Comparison of ENCODE assay signal across 9 mouse cellular contexts in the genomic region with DNA sequence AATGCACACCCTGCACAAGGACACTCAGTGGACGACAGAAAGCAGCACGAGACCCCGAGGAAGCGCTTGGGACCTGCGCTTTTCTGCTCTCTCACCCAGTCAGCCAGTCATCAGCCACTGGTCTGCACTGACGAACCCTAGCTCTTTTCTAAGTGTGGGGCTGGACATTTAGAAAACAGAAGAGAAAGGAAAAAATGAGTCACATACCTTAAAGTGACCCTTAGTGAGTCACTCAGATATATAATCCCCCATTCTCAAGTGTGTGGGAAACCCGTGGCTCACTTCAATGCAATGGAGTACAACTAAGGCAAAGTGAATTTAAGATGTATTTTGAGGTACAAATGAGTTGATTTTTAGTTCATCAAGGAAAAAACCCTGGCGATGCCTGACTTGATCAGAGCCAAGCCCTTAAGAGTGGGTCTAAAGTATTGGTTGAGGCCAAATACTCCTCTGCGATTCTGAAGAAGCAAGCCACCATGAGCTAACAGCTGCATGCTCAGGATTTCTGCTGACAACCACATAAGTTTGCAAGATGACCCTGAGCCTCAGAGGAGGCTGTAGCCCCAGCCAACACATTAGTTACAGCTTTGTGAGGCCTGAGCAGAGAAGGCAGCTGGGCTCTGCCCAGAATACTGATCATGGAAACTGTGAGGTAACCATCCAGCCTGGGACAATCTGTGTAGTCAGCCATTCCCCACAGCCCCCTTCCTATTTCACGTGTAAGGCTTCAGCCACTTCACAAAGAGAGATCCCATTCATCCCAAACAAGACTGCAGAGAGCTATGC. TPM values are rescaled to one million over a fixed set of nuclear protein-coding genes. Genes with fewer than 3 reads are reported as not detected.
DNase-seq lines count a peak whose midpoint lies in the region; ATAC-seq and TF ChIP-seq lines count a peak whose summit lies in the region.
"Had no signal": no experiment of that assay in that cellular context is flagged by ENCODE, and none has a peak within 500 bp of the region (broad histone marks: within the 10 kb centered on the region; RNA-seq: fewer than 3 reads in every experiment).

No protein-coding gene starts in this region.

- TF ChIP-seq EP300 in heart, adult 2 months (IDR thresholded peaks at IDR 0.05; ENCODE audit: insufficient read depth, low read depth, low read length) = no peak
- no peak for TF ChIP-seq EP300 in stomach, postnatal 0 days (optimal IDR thresholded peaks at IDR 0.05)

- DNase-seq in heart, adult 2 months = no peak
- no peak for DNase-seq in stomach, postnatal 0 days (ENCODE audit: low spot score)
- no peak for DNase-seq in urinary bladder, postnatal 10 days (ENCODE audit: low spot score)
- DNase-seq in cerebellum, postnatal 36 days = no peak

- H3K27ac ChIP-seq in heart, embryonic 13.5 days (replicated peaks) = 0 out of 2 replicates have a peak overlapping the region, but pooled peaks have one; percentile 7
- no peak overlapping the region for H3K27ac ChIP-seq in heart, adult 2 months
- no peak overlapping the region for H3K27ac ChIP-seq in stomach, embryonic 16.5 days (ENCODE audit: low read length)
- H3K27ac ChIP-seq in stomach, postnatal 0 days (replicated peaks) = no peak overlapping the region
- no peak overlapping the region for H3K27ac ChIP-seq in hindbrain, embryonic 12.5 days
- H3K27ac ChIP-seq in neural tube, embryonic 15.5 days (replicated peaks) = peak overlapping the region; percentile 23; the same call in 1 of the 2 replicates
- H3K27ac ChIP-seq: heart, embryonic 15.5 days had no signal

- no peaks in the 10 kb centered on the region for H3K4me1 ChIP-seq in heart, embryonic 13.5 days
- H3K4me1 ChIP-seq in heart, adult 2 months (ENCODE audit: control insufficient read depth, insufficient read depth, low read length) = no peaks in the 10 kb centered on the region
- no peaks in the 10 kb centered on the region for H3K4me1 ChIP-seq in stomach, embryonic 16.5 days (ENCODE audit: control insufficient read depth, insufficient read depth, low read length)
- no peaks in the 10 kb centered on the region for H3K4me1 ChIP-seq in stomach, postnatal 0 days (replicated peaks; ENCODE audit: control insufficient read depth, insufficient read depth)
- H3K4me1 ChIP-seq in hindbrain, embryonic 12.5 days = 0 out of 2 replicates have a peak, but pooled peaks cover 2% of the 10 kb centered on the region
- H3K4me1 ChIP-seq in neural tube, embryonic 15.5 days = no peaks in the 10 kb centered on the region
- H3K4me1 ChIP-seq: heart, embryonic 15.5 days had no signal

- no peaks in the 10 kb centered on the region for H3K9me3 ChIP-seq in heart, embryonic 13.5 days
- H3K9me3 ChIP-seq in stomach, embryonic 16.5 days (replicated peaks; ENCODE audit: control insufficient read depth, low read length) = no peaks in the 10 kb centered on the region
- H3K9me3 ChIP-seq in stomach, postnatal 0 days (ENCODE audit: control insufficient read depth, low read length) = no peaks in the 10 kb centered on the region
- H3K9me3 ChIP-seq in hindbrain, embryonic 12.5 days (replicated peaks) = no peaks in the 10 kb centered on the region
- H3K9me3 ChIP-seq in neural tube, embryonic 15.5 days (replicated peaks) = no peaks in the 10 kb centered on the region
- H3K9me3 ChIP-seq: heart, embryonic 15.5 days had no signal

- WGBS in heart, embryonic 13.5 days = 80% methylated on average over 10 of the region's 10 CpGs
- 77% methylated on average over 10 of the region's 10 CpGs for WGBS in heart, adult 2 months
- WGBS in stomach, embryonic 16.5 days = 84% methylated on average over 10 of the region's 10 CpGs
- 80% methylated on average over 10 of the region's 10 CpGs for WGBS in stomach, postnatal 0 days
- WGBS in hindbrain, embryonic 12.5 days = 88% methylated on average over 10 of the region's 10 CpGs
- WGBS in neural tube, embryonic 15.5 days = 75% methylated on average over 10 of the region's 10 CpGs

- intact Hi-C loops in heart, adult 2 months (cut with DNase I) = no loop called here

- H3K4me2 ChIP-seq in heart, embryonic 13.5 days = no peak overlapping the region
- H3K4me2 ChIP-seq in stomach, embryonic 16.5 days (ENCODE audit: low read depth, low read length) = no peak overlapping the region
- no peak overlapping the region for H3K4me2 ChIP-seq in stomach, postnatal 0 days (replicated peaks; ENCODE audit: low read depth)
- no peak overlapping the region for H3K4me2 ChIP-seq in hindbrain, embryonic 12.5 days (replicated peaks)
- no peak overlapping the region for H3K4me2 ChIP-seq in neural tube, embryonic 15.5 days
- H3K4me2 ChIP-seq: heart, embryonic 15.5 days had no signal

- H3K9ac ChIP-seq in heart, embryonic 13.5 days = no peak overlapping the region
- H3K9ac ChIP-seq in heart, adult 2 months (ENCODE audit: low read depth, low read length) = no peak overlapping the region
- H3K9ac ChIP-seq in stomach, embryonic 16.5 days (ENCODE audit: low read length) = no peak overlapping the region
- H3K9ac ChIP-seq in stomach, postnatal 0 days (ENCODE audit: low read length) = no peak overlapping the region
- no peak overlapping the region for H3K9ac ChIP-seq in hindbrain, embryonic 12.5 days
- no peak overlapping the region for H3K9ac ChIP-seq in neural tube, embryonic 15.5 days (replicated peaks)
- H3K9ac ChIP-seq: heart, embryonic 15.5 days had no signal

- no peak for TF ChIP-seq CTCF in heart, adult 2 months (IDR thresholded peaks at IDR 0.05)
- no peak for TF ChIP-seq CTCF in stomach, postnatal 0 days (IDR thresholded peaks at IDR 0.05; ENCODE audit: low read depth)

- ATAC-seq in heart, embryonic 13.5 days (ENCODE audit: extremely low read depth, insufficient number of reproducible peaks, low FRiP score, low TSS enrichment) = no peak
- 0 out of 2 replicates have a peak, but pooled peaks have one; percentile 66 for ATAC-seq in stomach, embryonic 16.5 days (ENCODE audit: insufficient read depth, low FRiP score)
- no peak for ATAC-seq in stomach, postnatal 0 days (ENCODE audit: low FRiP score, low TSS enrichment)
- peak; percentile 73 for ATAC-seq in hindbrain, embryonic 12.5 days (ENCODE audit: low FRiP score)
- peak; percentile 91 for ATAC-seq in neural tube, embryonic 15.5 days (ENCODE audit: low FRiP score)

- TF ChIP-seq POLR2A in heart, adult 2 months (IDR thresholded peaks at IDR 0.05; ENCODE audit: insufficient read depth, low read depth, low read length) = no peak

- no peak overlapping the region for H3K4me3 ChIP-seq in heart, embryonic 13.5 days
- no peak overlapping the region for H3K4me3 ChIP-seq in heart, adult 2 months
- no peak overlapping the region for H3K4me3 ChIP-seq in stomach, embryonic 16.5 days (replicated peaks; ENCODE audit: low read length)
- no peak overlapping the region for H3K4me3 ChIP-seq in stomach, postnatal 0 days (ENCODE audit: low read depth, low read length)
- no peak overlapping the region for H3K4me3 ChIP-seq in hindbrain, embryonic 12.5 days
- H3K4me3 ChIP-seq in neural tube, embryonic 15.5 days (replicated peaks) = no peak overlapping the region
- H3K4me3 ChIP-seq: heart, embryonic 15.5 days had no signal

- H3K36me3 ChIP-seq in heart, embryonic 13.5 days = peaks cover 50% of the 10 kb centered on the region
- H3K36me3 ChIP-seq in heart, adult 2 months (ENCODE audit: control insufficient read depth, insufficient read depth, low read length) = no peaks in the 10 kb centered on the region
- 0 out of 2 replicates have a peak, but pooled peaks cover 2% of the 10 kb centered on the region for H3K36me3 ChIP-seq in stomach, embryonic 16.5 days (ENCODE audit: control insufficient read depth, insufficient read depth, low read length)
- peaks cover 4% of the 10 kb centered on the region; the same call in 1 of the 2 replicates for H3K36me3 ChIP-seq in stomach, postnatal 0 days (ENCODE audit: control insufficient read depth, insufficient read depth, low read length)
- peaks cover 33% of the 10 kb centered on the region for H3K36me3 ChIP-seq in hindbrain, embryonic 12.5 days
- H3K36me3 ChIP-seq in neural tube, embryonic 15.5 days = peaks cover 27% of the 10 kb centered on the region

- no peaks in the 10 kb centered on the region for H3K27me3 ChIP-seq in heart, embryonic 13.5 days (replicated peaks)
- no peaks in the 10 kb centered on the region for H3K27me3 ChIP-seq in heart, adult 2 months (ENCODE audit: control insufficient read depth, insufficient read depth, low read length)
- H3K27me3 ChIP-seq in stomach, embryonic 16.5 days (ENCODE audit: control insufficient read depth, insufficient read depth, low read length) = no peaks in the 10 kb centered on the region
- H3K27me3 ChIP-seq in stomach, postnatal 0 days (ENCODE audit: control insufficient read depth, insufficient read depth, low read length) = no peaks in the 10 kb centered on the region
- H3K27me3 ChIP-seq in hindbrain, embryonic 12.5 days = no peaks in the 10 kb centered on the region
- H3K27me3 ChIP-seq in neural tube, embryonic 15.5 days (replicated peaks) = no peaks in the 10 kb centered on the region
- H3K27me3 ChIP-seq: heart, embryonic 15.5 days had no signal

- no peaks in the 10 kb centered on the region for H3K79me2 ChIP-seq in heart, adult 2 months (replicated peaks; ENCODE audit: control insufficient read depth, insufficient read depth, low read length)

RNA-seq across cellular contexts. Expression of a gene that starts 38.3 kb away (rescaled TPM):
- polyA plus RNA-seq in heart, embryonic 13.5 days (2015; fragmentation: Nextera tagmentation; extraction: Ambion mirVana) = 17.4 and 19.8 TPM in 2 replicates
- total RNA-seq in heart, adult 2 months (2021) = 10 to 100 TPM in 1 of 2 experiments, 1 to 10 TPM in 1; 10.0 to 13.6 TPM
- 5.4 and 12.6 TPM in 2 replicates for polyA plus RNA-seq in heart, adult 2 months (2012; rRNA removed)
- polyA plus RNA-seq in stomach, embryonic 16.5 days (2015; fragmentation: Nextera tagmentation; extraction: Ambion mirVana) = 43.1 and 50.0 TPM in 2 replicates
- polyA plus RNA-seq in stomach, postnatal 0 days (2015; fragmentation: Nextera tagmentation; extraction: Ambion mirVana) = 36.4 and 37.7 TPM in 2 replicates
- polyA plus RNA-seq in hindbrain, embryonic 12.5 days (2016; fragmentation: Nextera tagmentation; extraction: Ambion mirVana) = 25.5 and 26.6 TPM in 2 replicates
- 14.6 and 18.7 TPM in 2 replicates for polyA plus RNA-seq in neural tube, embryonic 15.5 days (2015; fragmentation: Nextera tagmentation; extraction: Ambion mirVana)

RNA-seq across cellular contexts. Expression of a gene that starts 38.3 kb away (rescaled TPM):
- 18.8 and 19.5 TPM in 2 replicates for polyA plus RNA-seq in heart, embryonic 13.5 days (2015; fragmentation: Nextera tagmentation; extraction: Ambion mirVana)
- total RNA-seq in heart, adult 2 months (2021) = 10 to 100 TPM; 11.6 to 14.1 TPM
- polyA plus RNA-seq in heart, adult 2 months (2012; rRNA removed) = 9.2 and 15.9 TPM in 2 replicates
- polyA plus RNA-seq in stomach, embryonic 16.5 days (2015; fragmentation: Nextera tagmentation; extraction: Ambion mirVana) = 20.2 and 20.3 TPM in 2 replicates
- 13.5 and 14.1 TPM in 2 replicates for polyA plus RNA-seq in stomach, postnatal 0 days (2015; fragmentation: Nextera tagmentation; extraction: Ambion mirVana)
- 27.5 and 30.9 TPM in 2 replicates for polyA plus RNA-seq in hindbrain, embryonic 12.5 days (2016; fragmentation: Nextera tagmentation; extraction: Ambion mirVana)
- 39.8 and 41.6 TPM in 2 replicates for polyA plus RNA-seq in neural tube, embryonic 15.5 days (2015; fragmentation: Nextera tagmentation; extraction: Ambion mirVana)

Comparison
In these comparisons a context has a peak if more than half of its experiments do, and no peak if none do; other contexts are left out.
1. ATAC-seq: peak in stomach, embryonic 16.5 days (single experiment), hindbrain, embryonic 12.5 days (single experiment) and neural tube, embryonic 15.5 days (single experiment); none in heart, embryonic 13.5 days (single experiment) and stomach, postnatal 0 days (single experiment).
2. H3K27ac ChIP-seq: peak in heart, embryonic 13.5 days (single experiment) and neural tube, embryonic 15.5 days (single experiment); none in heart, adult 2 months (single experiment), stomach, embryonic 16.5 days (single experiment), stomach, postnatal 0 days (single experiment) and hindbrain, embryonic 12.5 days (single experiment).